Mouse (Mus musculus) olfactory bulb, adult 2 months (tissue): ENCODE results near the gene Prrc2b.

ENCODE experiments used
- CTCF ChIP-seq: fragments of 200-500 bp; IDR thresholded peaks from 2 replicates; pipeline ENCODE4 v1.5.1; 2012; ENCODE audit warnings: low read depth, mild to moderate bottlenecking, low read length, moderate library complexity; ENCODE audit not compliant: insufficient read depth
- POLR2A ChIP-seq: fragments of 200-500 bp; IDR thresholded peaks from 2 replicates; pipeline ENCODE4 v1.6.1; 2012; ENCODE audit warnings: mild to moderate bottlenecking, low read depth, low read length, moderate library complexity; ENCODE audit not compliant: insufficient read depth

GRCm38 (mm10) chr2:32260635-32261034 lies 109.8 kb downstream of the Prrc2b start:
- TF ChIP-seq POLR2A (no peak), CTCF (no peak)
